Mouse (Mus musculus): ENCODE data around the gene Cntnap1. TPM values are rescaled to one million over a fixed set of nuclear protein-coding genes. Genes with fewer than 3 reads are reported as not detected.
A peak's percentile ranks its signal among the peaks of the same experiment; 100 is the strongest.

Cntnap1 gene
- polyA plus RNA-seq, 1 experiment from 2014 or later, result 2.2 TPM

DNA sequence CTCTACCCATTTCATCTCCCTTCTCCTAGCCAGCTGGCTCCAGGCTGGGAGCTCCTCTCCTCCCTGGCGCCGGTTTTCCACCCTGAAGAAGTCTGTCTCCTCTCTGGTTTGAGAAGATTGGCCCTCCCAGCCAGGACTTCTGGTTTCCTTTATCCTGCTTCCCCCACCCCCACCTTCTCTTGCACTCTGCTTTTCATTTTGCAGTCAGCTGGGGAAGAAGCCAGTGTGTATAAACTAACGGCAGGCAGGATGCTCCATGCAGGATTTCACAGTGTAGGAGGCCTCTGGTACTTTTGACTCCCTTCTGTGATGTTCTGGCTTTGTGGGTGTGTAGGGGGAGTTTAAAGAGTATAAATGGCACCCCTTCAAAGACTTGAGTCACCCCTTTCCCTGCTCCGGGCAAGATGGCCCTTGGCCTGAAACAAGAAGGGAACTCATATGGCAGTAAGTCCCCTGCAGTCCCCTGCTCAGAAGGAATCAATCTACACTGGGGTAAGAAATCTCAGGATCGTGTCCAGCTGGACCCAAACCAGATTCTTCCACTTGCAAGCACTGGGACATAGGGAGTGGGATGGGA is 67.8 kb downstream of the Cntnap1 start:
- peak; percentile 54; the same call in 1 of the 2 replicates for ATAC-seq (ENCODE audit: low FRiP score, low TSS enrichment)
- H3K4me2 ChIP-seq (replicated peaks; ENCODE audit: low read depth, low read length), result no peak overlapping the region
- 39% methylated on average over 5 of the region's 5 CpGs for WGBS

More for the DNA sequence above, 67.8 kb downstream of the Cntnap1 start:
- H3K27me3 ChIP-seq (ENCODE audit: insufficient read depth, low read length), result no peaks in the 10 kb centered on the region
- H3K27ac ChIP-seq (ENCODE audit: low read length), result peak overlapping the region; percentile 60; the same call in 1 of the 2 replicates
- H3K9ac ChIP-seq (replicated peaks; ENCODE audit: low read length), result no peak overlapping the region
- no peaks in the 10 kb centered on the region for H3K36me3 ChIP-seq (ENCODE audit: insufficient read depth, low read length)
- no peaks in the 10 kb centered on the region for H3K9me3 ChIP-seq (ENCODE audit: low read length)
- H3K4me3 ChIP-seq (ENCODE audit: low read length), result no peak overlapping the region
- H3K4me1 ChIP-seq (ENCODE audit: insufficient read depth, low read length), result peaks cover 4% of the 10 kb centered on the region; the same call in 1 of the 2 replicates

Small RNA genes within 50 kb of the gene (microRNA-seq; reads per million reads assigned to microRNA genes)
- not detected for gene Gm27626

Other genes starting within 250 kb of the Cntnap1 start
- 47.9 and 54.4 TPM in 2 replicates for gene Stat3, start 231.0 kb upstream of the Cntnap1 start, polyA plus RNA-seq (2015; fragmentation: Nextera tagmentation; extraction: Ambion mirVana)
- gene Cavin1, start 199.6 kb upstream of the Cntnap1 start, polyA plus RNA-seq (2015; fragmentation: Nextera tagmentation; extraction: Ambion mirVana), result 140 and 161 TPM in 2 replicates
- gene Atp6v0a1, start 161.1 kb upstream of the Cntnap1 start, polyA plus RNA-seq (2015; fragmentation: Nextera tagmentation; extraction: Ambion mirVana), result 42.2 and 45.3 TPM in 2 replicates
- gene Naglu, start 100.5 kb upstream of the Cntnap1 start, polyA plus RNA-seq (2015; fragmentation: Nextera tagmentation; extraction: Ambion mirVana), result 18.6 and 23.0 TPM in 2 replicates
- gene Hsd17b1, start 92.1 kb upstream of the Cntnap1 start, polyA plus RNA-seq (2015; fragmentation: Nextera tagmentation; extraction: Ambion mirVana), result 0.77 TPM in 1 of 2 replicates, not detected in the other
- gene Coasy, start 88.0 kb upstream of the Cntnap1 start, polyA plus RNA-seq (2015; fragmentation: Nextera tagmentation; extraction: Ambion mirVana), result 54.3 and 57.9 TPM in 2 replicates
- gene Mlx, start 83.2 kb upstream of the Cntnap1 start, polyA plus RNA-seq (2015; fragmentation: Nextera tagmentation; extraction: Ambion mirVana), result 51.9 and 58.9 TPM in 2 replicates
- gene Psmc3ip, start 75.1 kb upstream of the Cntnap1 start, polyA plus RNA-seq (2015; fragmentation: Nextera tagmentation; extraction: Ambion mirVana), result 40.0 and 40.1 TPM in 2 replicates
- gene Retreg3, start 50.6 kb upstream of the Cntnap1 start, polyA plus RNA-seq (2015; fragmentation: Nextera tagmentation; extraction: Ambion mirVana), result 21.9 and 23.2 TPM in 2 replicates
- 98.1 and 98.2 TPM in 2 replicates for gene Tubg1, start 50.6 kb upstream of the Cntnap1 start, polyA plus RNA-seq (2015; fragmentation: Nextera tagmentation; extraction: Ambion mirVana)
- 4.2 and 4.5 TPM in 2 replicates for gene Tubg2, start 14.6 kb upstream of the Cntnap1 start, polyA plus RNA-seq (2015; fragmentation: Nextera tagmentation; extraction: Ambion mirVana)
- 18.7 and 19.2 TPM in 2 replicates for gene Plekhh3, start 828 bp downstream of the Cntnap1 start, polyA plus RNA-seq (2015; fragmentation: Nextera tagmentation; extraction: Ambion mirVana)
- 0.50 and 0.76 TPM in 2 replicates for gene Ccr10, start 4.9 kb downstream of the Cntnap1 start, polyA plus RNA-seq (2015; fragmentation: Nextera tagmentation; extraction: Ambion mirVana)
- 25.1 and 29.5 TPM in 2 replicates for gene Ezh1, start 55.9 kb downstream of the Cntnap1 start, polyA plus RNA-seq (2015; fragmentation: Nextera tagmentation; extraction: Ambion mirVana)
- gene Ramp2, start 75.5 kb downstream of the Cntnap1 start, polyA plus RNA-seq (2015; fragmentation: Nextera tagmentation; extraction: Ambion mirVana), result 246 and 270 TPM in 2 replicates
- gene Vps25, start 83.2 kb downstream of the Cntnap1 start, polyA plus RNA-seq (2015; fragmentation: Nextera tagmentation; extraction: Ambion mirVana), result 154 TPM in 2 replicates
- gene Wnk4, start 90.0 kb downstream of the Cntnap1 start, polyA plus RNA-seq (2015; fragmentation: Nextera tagmentation; extraction: Ambion mirVana), result 30.5 and 39.5 TPM in 2 replicates
- 1.7 and 3.2 TPM in 2 replicates for gene Cntd1, start 108.5 kb downstream of the Cntnap1 start, polyA plus RNA-seq (2015; fragmentation: Nextera tagmentation; extraction: Ambion mirVana)
- 197 and 200 TPM in 2 replicates for gene Coa3, start 108.6 kb downstream of the Cntnap1 start, polyA plus RNA-seq (2015; fragmentation: Nextera tagmentation; extraction: Ambion mirVana)
- 176 and 188 TPM in 2 replicates for gene Becn1, start 131.8 kb downstream of the Cntnap1 start, polyA plus RNA-seq (2015; fragmentation: Nextera tagmentation; extraction: Ambion mirVana)
- 142 and 148 TPM in 2 replicates for gene Psme3, start 145.7 kb downstream of the Cntnap1 start, polyA plus RNA-seq (2015; fragmentation: Nextera tagmentation; extraction: Ambion mirVana)
- gene Aoc2, start 154.5 kb downstream of the Cntnap1 start, polyA plus RNA-seq (2015; fragmentation: Nextera tagmentation; extraction: Ambion mirVana), result 1.7 and 2.0 TPM in 2 replicates
- gene Aoc3, start 160.1 kb downstream of the Cntnap1 start, polyA plus RNA-seq (2015; fragmentation: Nextera tagmentation; extraction: Ambion mirVana), result 0.86 and 1.3 TPM in 2 replicates
- 2.8 and 3.6 TPM in 2 replicates for gene G6pc, start 197.0 kb downstream of the Cntnap1 start, polyA plus RNA-seq (2015; fragmentation: Nextera tagmentation; extraction: Ambion mirVana)
- gene Aarsd1, start 247.1 kb downstream of the Cntnap1 start, polyA plus RNA-seq (2015; fragmentation: Nextera tagmentation; extraction: Ambion mirVana), result 79.2 and 84.1 TPM in 2 replicates

All from kidney, embryonic 16.5 days (tissue).